Mouse (Mus musculus) layer of hippocampus, adult 2 months (tissue): ENCODE results near the gene Smarcd1. TPM values are rescaled to one million over a fixed set of nuclear protein-coding genes. Genes with fewer than 3 reads are reported as not detected.

ENCODE experiments used
- DNase-seq, 2 experiments: peaks; one replicate each; pipeline ENCODE4 v3.0.0; 2022; ENCODE audit warnings: low spot score in 2 of 2
- H3K27ac ChIP-seq: fragments of 200-600 bp; 2 replicates; pipeline ENCODE4 v1.8.1; 2022
- H3K4me3 ChIP-seq: fragments of 200-600 bp; 2 replicates; pipeline ENCODE4 v1.8.1; 2022; ENCODE audit warnings: mild to moderate bottlenecking
- CTCF ChIP-seq: fragments of 200-600 bp; conservative IDR thresholded peaks from 2 replicates; pipeline ENCODE4 v1.8.1; 2022; ENCODE audit warnings: antibody characterized with exemption, mild to moderate bottlenecking, moderate library complexity
- total RNA-seq, 2 experiments: library from RNA; stranded (reverse); gene quantifications; 2 replicates each; pipeline ENCODE4 v1.2.3; 2021

Gene Smarcd1
- total RNA-seq, 2 experiments from 2014 or later, result 118 to 123 TPM

DNA sequence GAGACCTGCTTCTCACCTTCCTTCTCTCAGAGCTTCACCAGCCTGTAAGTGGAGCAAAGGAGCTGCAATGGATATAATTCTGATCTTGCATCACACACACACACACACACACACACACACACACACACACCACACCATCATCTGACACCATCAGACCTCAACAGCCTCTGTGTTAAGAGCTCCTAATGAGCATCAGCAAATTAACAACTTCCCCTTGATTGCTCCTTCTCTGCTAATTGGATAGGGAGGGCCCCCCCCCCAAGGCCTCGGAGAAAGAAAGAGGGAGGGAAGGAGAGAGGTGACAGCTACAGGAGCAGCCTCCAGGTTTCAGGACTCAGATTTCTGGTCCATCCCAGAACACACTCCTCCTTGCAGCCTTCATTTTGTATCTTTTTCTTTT is 32.5 kb upstream of the Smarcd1 start:
- Histone ChIP-seq H3K4me3 (no peak overlapping the region), H3K27ac (no peak overlapping the region)
- no peak for DNase-seq
- no peak for TF ChIP-seq CTCF

GRCm38 (mm10) chr15:99670154-99670821 is 31.6 kb upstream of the Smarcd1 start, which contains the start of gene Asic1:
Gene Asic1 (plus strand): TSS chr15:99670368.
- peak; percentile 36 for TF ChIP-seq CTCF
- peak within 1 kb of the TSS; percentile 87 for H3K27ac ChIP-seq
- DNase-seq, result peak; percentile 63 to 67
- peak within 1 kb of the TSS; percentile 74 for H3K4me3 ChIP-seq

GRCm38 (mm10) chr15:99670964-99671670 is 30.8 kb upstream of the Smarcd1 start:
- TF ChIP-seq CTCF, result no peak
- no peak for DNase-seq
- Histone ChIP-seq H3K27ac (peak overlapping the region; percentile 87), H3K4me3 (peak overlapping the region; percentile 74)

DNA sequence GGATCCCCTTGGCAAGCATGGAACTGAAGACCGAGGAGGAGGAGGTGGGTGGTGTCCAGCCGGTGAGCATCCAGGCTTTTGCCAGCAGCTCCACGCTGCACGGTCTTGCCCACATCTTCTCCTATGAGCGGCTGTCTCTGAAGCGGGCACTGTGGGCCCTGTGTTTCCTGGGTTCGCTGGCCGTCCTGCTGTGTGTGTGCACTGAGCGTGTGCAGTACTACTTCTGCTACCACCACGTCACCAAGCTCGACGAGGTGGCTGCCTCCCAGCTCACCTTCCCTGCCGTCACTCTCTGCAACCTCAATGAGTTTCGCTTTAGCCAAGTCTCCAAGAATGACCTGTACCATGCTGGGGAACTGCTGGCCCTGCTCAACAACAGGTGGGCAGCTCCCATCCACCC is 30.1 kb upstream of the Smarcd1 start:
- TF ChIP-seq CTCF, result no peak
- peak overlapping the region; percentile 36; the same call in 1 of the 2 replicates for H3K4me3 ChIP-seq
- DNase-seq, result no peak
- no peak overlapping the region for H3K27ac ChIP-seq

- DNase-seq, result no peak
- no peak overlapping the region for H3K4me3 ChIP-seq
- TF ChIP-seq CTCF, result no peak
- H3K27ac ChIP-seq, result no peak overlapping the region
Measured at GRCm38 (mm10) chr15:99674866-99675265, 27.1 kb upstream of the Smarcd1 start.

DNA sequence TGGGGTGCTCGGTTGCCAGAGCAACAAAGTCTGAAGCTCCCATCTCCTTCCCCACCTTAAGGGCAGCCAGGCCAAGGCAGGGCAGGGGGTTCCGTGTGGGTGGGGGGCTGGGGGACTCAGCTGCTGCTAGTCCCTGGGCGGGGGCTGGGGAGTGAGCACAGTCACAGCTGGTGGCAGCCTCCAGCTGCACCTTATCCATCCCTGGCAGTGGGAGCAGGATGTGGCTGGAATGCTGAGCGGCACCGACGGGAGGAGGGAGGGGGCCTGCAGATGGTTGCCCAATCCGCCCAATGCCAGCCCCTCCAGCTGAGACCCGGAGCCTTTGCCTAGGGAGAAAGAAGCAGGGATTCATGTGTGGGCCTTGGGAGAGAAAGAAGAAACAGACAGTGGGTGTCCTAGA is 24.8 kb upstream of the Smarcd1 start:
- H3K27ac ChIP-seq, result no peak overlapping the region; the same call in 1 of the 2 replicates
- DNase-seq, result peak in 1 of 2 experiments; percentile 22
- H3K4me3 ChIP-seq, result no peak overlapping the region
- no peak for TF ChIP-seq CTCF

- no peak overlapping the region for H3K27ac ChIP-seq
- no peak overlapping the region for H3K4me3 ChIP-seq
- TF ChIP-seq CTCF, result peak; percentile 71
- peak in 1 of 2 experiments; percentile 34 for DNase-seq
Measured at GRCm38 (mm10) chr15:99678063-99678800, 23.7 kb upstream of the Smarcd1 start.

DNA sequence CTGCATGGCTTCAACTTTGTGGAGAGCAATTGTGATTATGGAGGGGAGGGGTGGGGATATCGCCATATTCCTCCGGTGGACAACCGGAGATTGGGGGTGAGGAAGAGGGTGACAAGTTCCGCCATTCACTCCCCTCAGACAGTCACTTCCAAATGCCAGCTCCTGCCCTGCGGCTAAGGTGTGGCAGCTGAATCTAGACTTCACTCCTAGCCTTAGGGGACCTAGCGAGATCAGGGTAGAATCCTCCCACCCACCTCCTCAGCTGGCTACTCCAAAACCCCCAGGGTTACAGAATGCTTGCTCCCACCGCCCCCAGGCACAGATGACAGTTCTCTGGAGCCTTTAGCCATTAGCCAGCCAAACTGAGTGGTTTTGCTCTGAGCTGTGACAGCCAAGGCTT is 22.9 kb upstream of the Smarcd1 start:
- no peak for DNase-seq
- no peak overlapping the region for H3K27ac ChIP-seq
- H3K4me3 ChIP-seq, result no peak overlapping the region
- no peak for TF ChIP-seq CTCF

DNA sequence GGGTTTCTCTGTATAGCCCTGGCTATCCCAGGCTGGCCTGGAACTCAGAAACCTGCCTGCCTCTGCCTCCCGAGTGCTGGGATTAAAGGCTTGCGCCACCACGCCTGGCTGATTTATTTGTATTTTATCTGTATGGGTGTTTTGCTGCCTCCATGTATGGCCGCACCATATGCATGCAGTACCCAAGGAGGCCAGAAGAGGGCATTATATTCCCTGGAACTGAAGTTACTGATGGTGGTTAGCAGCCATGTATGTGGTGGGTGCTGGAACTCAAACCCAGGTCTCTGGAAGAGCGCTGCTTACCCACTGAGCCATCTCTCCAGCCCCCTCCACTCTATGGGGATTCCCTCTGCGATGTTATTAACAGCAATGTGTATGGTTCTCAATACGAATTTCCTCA is 19.0 kb upstream of the Smarcd1 start:
- no peak overlapping the region for H3K4me3 ChIP-seq
- no peak for DNase-seq
- peak; percentile 67 for TF ChIP-seq CTCF
- no peak overlapping the region for H3K27ac ChIP-seq

DNA sequence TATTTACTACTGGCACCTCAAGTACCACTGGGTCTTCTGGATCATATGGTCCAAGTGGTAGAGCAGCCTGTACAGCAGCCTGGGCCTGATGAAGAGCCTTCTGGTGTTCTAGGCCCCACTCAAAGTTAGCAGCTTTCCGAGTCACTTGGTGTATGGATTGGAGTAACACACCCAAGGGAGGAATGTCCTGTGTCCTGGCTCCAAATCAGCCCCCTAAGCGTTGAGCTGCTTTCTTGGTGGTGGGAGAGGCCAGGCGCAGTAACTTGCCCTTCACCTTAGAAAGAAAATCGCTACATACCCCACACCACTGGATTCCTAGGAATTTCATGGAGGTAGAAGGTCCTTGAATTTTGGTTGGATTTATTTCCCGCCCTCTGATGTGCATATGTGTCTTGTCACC is 17.8 kb upstream of the Smarcd1 start:
- DNase-seq, result no peak
- TF ChIP-seq CTCF, result no peak
- H3K4me3 ChIP-seq, result no peak overlapping the region
- no peak overlapping the region for H3K27ac ChIP-seq

DNA sequence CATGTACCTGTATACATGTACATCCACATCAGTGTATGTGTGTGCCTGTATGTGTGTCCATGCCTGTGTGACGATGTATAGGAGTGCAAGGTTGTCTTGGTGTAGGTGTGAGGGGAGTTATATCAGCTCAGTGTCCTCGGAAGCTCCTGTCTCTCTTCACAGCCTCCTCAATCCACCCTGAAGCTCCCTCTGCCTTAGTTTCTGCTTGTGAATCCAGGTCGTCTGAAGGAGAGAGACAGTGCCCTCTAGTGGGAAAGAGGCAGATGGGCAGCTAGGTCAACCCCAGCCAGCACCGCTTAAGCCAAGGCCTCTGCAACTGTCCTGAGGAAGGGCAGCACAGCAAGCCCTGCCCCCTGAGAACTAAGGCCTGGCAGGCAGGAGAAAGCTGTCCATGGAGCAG is 13.2 kb upstream of the Smarcd1 start:
- peak; percentile 95 for TF ChIP-seq CTCF
- Histone ChIP-seq H3K4me3 (no peak overlapping the region), H3K27ac (no peak overlapping the region)
- DNase-seq, result peak; percentile 63 to 64

DNA sequence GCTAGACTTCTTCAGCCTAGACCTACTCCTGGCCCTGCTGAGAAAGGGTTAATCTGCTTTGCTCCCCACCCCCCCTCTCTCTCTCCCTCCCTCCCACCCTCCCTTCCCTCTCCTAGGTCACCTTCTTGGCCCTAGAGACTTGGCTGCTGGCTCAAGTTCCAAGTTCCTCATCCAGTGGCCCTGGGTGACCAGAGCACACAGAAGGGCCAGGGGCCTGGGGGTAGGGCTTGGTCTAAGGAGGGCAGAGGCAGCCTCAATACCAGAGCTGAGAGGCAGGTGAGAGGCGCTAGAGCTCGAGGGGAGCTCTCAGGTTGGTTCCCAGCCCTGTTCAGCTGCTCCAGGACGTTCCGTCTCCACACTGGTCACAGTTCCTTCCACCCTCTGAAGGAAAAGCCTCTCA is 11.0 kb upstream of the Smarcd1 start:
- H3K4me3 ChIP-seq, result no peak overlapping the region
- H3K27ac ChIP-seq, result no peak overlapping the region
- DNase-seq, result no peak
- TF ChIP-seq CTCF, result no peak

DNA sequence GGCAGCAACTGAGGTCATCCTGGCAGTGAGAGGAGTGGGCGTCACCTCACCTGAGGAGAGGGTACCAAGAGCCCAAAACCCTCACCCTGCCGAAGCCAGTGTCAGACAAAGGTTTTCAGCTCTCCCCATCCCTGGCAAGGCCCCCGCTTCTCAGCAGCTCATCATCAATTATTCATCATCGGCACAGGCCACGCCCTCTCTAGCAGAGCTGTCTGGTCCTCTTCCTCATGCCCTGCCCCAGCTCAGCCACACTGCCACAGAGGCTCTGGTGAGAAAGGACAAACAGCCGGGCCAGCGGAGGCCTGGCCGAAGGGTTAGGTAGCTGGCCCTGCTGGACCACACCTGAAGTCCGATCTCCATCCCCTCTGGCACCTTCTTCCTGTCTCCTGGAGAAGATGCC is 10.0 kb upstream of the Smarcd1 start:
- no peak for DNase-seq
- Histone ChIP-seq H3K27ac (no peak overlapping the region), H3K4me3 (no peak overlapping the region)
- TF ChIP-seq CTCF, result no peak
